Mouse (Mus musculus): ENCODE measurements around the gene Stard9.
"Not testable (repeated sequence)": the region's sequence is repeated elsewhere in the genome, so short reads cannot be mapped to it uniquely, and the experiment has no call there.

Gene Stard9

DNA sequence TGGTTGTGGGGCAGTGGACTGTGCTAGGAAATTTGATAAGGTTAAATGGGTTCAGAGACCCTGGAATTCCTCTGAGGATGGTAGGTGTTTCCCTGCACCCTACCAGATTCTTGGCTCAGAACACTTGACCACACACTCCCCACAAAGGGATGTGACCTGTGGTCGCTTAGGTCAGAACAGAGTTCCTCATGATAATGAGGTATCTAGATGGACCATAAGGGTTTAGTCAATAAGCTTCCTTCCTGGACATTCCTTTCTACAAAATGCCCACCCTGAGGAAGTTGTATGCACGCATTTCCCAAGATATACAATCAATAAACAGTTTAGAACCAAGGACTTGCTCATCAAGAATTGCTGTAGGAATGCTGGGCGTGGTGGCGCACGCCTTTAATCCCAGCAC, 27.0 kb downstream of the Stard9 start:
- no peak for DNase-seq

DNA sequence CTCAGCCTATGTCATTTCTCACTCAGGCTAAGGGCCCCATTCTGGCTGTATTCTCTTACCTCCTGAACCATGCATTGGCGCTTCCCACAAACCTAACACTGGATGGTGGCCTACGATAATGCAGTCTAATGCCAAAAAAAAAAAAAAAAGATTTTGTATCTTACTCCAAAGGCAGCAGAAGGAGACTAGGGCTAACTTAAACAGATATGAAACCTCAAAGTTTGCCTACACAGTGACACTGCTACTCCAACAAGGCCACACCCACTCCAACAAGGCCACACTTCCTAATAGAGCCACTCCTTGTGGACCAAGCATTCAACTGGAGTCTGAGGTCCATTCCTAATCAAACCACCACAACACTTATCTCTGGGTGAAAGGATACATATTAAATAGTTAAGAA, 27.8 kb downstream of the Stard9 start:
- no peak for DNase-seq

DNA sequence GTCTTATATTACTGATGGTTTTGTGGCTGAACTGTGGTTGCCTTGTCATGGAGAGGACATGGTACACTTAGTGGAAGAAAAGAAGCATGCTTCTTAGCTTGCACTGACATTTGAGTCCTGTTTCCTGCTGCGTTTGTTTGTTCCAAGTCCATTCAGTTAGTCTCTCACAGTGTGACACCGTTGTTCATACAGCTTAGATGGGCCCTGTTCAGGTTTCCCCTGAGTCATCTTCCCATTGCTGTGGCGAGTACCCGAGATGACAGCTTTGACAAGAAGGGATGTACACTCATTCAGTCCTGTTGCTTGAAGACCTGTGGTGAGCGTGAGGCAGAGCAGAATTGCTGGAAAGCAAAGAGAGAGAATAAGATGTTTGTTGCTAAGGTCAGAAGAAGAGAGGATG, 29.6 kb downstream of the Stard9 start:
- DNase-seq = no peak

GRCm38 (mm10) chr2:120659318-120659717, 30.4 kb downstream of the Stard9 start:
- DNase-seq = no peak

GRCm38 (mm10) chr2:120660486-120661078, 31.7 kb downstream of the Stard9 start:
- no peak for DNase-seq

GRCm38 (mm10) chr2:120662766-120663165, 33.8 kb downstream of the Stard9 start:
- no peak for DNase-seq

GRCm38 (mm10) chr2:120663491-120664154, 34.7 kb downstream of the Stard9 start:
- DNase-seq = no peak

DNA sequence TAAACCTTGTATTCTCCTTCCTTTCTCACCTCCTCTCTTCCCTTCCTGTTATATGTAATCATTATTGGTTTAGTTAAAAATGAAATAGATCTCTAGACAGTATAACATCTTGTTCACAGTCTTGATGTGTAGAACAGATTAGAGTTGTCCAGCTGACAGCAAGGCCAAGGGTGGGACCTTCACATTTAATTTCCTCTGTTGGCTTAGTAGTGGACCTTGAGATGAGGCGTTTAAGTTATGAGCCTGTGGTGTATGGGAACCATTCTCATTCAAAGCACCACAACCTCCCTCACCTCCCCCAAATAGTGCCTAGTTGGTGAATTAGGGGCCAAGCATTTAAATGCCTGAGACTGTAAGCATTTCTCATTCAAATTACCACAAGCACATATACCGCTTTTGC, 38.5 kb downstream of the Stard9 start:
- DNase-seq = no peak

DNA sequence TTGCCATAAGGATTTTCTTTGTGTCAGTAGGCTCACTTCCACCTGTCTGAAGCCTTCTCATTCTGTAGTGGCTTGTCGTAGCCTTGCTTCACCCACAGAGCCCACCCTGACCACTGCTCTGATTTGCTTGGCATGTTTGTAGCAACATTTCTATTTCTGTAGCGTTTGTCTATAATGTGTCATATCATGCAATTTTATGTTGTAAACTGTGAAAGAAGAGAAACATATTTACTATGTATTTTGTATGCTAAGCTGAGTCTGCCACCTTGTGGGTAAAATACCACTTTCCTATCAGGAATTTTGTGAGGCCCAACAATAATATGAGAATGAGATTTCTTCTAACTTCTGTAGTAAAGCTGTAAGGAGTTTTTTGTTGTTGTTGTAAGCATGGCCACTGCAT, 41.3 kb downstream of the Stard9 start:
- DNase-seq = no peak

DNA sequence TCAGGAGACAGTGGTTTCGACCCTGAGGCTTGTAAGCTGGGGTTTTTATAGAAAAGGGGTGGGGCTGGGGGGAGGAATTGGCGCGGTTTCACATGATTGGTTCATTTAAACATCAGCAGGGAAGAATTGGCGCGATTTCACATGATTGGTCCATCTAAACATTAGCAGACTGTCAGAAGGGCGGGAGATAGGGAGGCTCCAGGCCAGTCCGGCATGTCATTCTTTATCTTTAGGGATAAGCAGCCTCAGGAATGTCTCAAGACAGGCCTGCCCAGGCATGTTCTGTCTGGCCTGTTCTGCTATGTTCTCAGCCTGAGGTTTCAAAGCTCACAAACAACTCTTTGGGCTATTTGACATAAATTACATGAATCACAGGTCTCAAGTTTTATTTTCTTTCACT, 52.2 kb downstream of the Stard9 start:
- DNase-seq = not testable (repeated sequence)

- DNase-seq = no peak
Measured at GRCm38 (mm10) chr2:120697767-120698166, 68.8 kb downstream of the Stard9 start.

DNA sequence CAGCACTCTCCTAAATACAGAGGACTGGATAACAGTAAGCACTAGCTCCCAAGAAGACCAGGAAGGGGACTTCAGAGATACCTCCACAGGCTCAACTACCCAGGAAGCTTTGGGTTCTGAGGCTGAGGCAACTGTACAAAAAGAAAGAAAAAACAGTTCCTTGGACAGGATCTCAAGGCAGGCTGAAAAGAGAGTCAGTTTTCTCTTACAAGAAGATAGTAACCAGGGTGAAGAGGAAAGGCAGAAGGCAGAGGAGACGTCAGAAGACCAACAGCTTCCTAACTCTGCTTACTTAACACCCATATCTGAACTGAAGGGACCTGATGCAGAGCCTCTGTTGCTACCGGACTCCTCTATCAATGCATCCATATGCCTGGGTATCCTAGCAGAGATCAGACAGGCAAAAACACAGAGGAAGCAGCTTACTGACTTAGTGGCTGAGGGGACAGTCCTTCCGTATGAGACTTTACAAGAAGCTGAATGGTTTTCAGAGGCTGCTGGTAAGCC, 71.5 kb downstream of the Stard9 start:
- no peak for DNase-seq

DNA sequence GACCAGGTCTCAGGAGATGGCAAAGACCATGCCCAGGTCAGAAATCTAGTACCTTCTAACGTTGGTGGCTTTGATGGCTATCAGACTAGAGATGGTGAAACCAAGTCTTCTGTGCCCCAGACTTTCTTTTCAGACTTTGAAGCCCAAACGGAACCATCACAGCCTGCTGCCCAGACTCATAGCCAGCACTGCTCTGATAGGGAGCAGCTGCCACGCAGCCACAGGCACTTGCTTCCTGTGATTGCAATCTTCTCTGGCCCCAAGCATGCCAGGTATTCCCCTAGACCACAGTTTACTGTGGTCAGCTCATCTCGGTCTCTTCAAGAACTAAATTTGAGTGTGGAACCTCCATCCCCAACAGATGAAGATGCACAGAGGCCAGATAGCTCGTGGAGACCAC, 73.8 kb downstream of the Stard9 start:
- no peak for DNase-seq

GRCm38 (mm10) chr2:120707041-120707440, 78.1 kb downstream of the Stard9 start:
- no peak for DNase-seq

DNA sequence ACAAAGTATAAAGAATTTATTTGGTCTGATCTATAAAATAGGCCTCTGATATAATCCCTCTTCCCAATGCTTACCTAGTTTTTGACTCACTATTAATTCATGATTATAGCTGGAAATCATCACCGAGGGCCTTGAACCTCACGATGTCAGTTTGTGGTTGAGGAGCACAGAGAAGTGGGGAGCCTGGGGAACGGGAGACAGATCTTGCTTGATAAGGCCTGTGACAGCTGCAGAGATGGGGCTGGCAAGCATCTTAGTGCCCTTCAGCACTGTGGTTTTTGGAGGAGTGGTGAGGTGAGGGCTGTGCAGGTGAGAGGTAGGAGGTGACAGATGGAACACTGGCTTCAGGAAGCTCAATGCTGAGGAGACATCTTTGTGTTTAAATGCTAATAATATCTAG, 81.2 kb downstream of the Stard9 start:
- no peak for DNase-seq

DNA sequence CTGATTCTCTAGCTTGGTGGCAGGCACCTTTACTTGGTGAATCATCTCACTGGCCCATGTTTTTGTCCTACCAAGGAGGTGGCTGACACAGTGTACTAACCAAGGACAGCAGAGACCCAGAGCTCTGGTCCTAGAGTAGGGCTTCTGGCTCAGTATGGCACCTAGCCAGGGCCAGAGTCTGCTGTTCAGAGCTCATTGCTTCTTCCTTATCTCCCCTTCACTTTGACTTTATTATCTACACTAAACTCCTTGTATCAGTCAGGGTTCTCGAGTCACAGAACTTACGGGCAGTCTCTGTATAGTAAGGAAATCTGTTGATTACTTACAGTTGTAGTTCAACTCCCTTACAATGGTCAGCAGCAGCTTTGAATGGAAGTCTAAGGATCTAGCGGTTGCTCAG, 82.0 kb downstream of the Stard9 start:
- no peak for DNase-seq

- no peak for DNase-seq
Measured at GRCm38 (mm10) chr2:120713441-120713840, 84.5 kb downstream of the Stard9 start.

DNA sequence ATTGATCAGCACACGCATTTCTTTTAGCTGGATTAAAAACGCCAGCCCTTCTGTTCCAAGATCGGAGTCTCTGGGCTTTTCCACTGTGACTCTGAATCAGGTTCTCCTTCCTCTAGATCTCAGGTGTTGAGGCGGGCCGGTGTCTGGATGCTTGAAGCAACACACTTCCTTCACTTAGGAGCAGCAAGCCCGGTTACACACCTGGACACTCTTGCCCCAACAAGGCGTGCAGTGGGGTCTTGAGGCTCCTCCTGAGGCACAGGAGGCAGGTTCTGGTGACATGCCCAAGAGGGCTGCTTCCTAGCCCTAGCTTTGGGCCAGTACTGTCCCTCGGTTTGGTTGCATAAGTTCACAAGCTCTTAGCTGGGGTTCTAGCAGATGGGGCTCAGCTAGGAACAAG, 89.6 kb downstream of the Stard9 start:
- DNase-seq = no peak

GRCm38 (mm10) chr2:120720821-120721220, 91.9 kb downstream of the Stard9 start:
- DNase-seq = no peak

- DNase-seq = no peak
Measured at GRCm38 (mm10) chr2:120721911-120722310, 93.0 kb downstream of the Stard9 start.

DNA sequence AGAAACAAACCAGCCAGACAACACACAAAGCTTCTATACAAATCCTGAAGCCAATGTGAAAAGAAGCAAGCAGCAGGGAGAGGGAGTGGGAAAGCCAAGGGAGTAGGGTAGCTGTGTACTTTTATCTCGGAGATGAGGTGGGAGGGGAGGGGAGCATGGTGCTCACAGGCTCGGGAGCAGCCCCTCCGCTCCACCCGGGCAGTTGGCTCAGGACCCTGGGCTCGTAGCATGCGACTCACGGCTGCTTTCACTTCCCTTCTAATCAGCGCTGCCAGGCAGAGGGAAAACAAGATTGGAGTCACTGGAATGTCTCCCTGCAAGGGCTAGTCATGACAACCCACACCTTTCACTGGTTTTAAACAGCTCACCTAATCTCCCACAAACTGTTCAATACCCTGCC, 93.6 kb downstream of the Stard9 start:
- DNase-seq = no peak

- no peak for DNase-seq
Measured at GRCm38 (mm10) chr2:120723621-120724020, 94.7 kb downstream of the Stard9 start.

- no peak for DNase-seq
Measured at GRCm38 (mm10) chr2:120724176-120724575, 95.3 kb downstream of the Stard9 start.

DNA sequence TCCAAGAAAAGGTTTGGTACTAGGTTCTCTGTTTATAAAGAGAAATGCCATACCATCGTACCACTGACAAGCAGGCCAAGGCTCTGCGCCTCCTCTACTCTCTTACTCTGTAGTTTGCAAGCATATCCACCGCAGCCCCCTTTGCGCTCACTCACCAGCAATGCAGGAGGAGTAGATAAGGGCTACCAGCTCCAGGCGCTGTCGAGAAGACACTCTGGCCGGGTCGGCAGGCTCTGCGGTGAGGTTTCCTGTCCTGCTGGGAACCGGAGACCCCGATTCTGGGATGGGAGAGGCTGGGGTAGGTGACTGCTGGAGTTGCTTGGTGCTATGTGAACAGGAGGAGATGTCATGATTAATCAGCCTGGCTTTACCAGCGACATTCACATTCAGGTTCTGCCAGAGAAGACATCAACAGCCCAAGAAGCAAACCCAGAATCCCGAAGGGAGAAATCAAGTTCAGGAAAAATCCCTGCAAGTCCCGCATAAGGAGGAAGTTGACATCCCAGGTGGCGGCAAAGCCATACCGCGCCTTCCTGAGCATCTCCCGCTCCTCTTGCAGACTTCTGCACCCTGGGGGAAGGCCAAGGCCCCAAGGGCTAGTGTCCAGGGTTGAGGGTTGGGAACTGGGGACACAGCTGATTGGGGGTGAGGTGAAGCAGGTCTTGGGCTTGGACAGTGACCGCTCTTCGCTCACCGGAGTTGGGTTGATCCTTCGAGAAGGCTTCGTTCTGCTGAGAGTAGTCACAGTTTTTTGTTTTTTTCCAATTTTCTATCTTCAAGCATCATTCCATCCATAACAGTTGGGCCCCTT, 101.1 kb downstream of the Stard9 start:
- no peak for DNase-seq

Measured in lung, postnatal 14 days (tissue).